Mouse (Mus musculus): ENCODE measurements around the gene Ilf3.
"Not testable (repeated sequence)": the region's sequence is repeated elsewhere in the genome, so short reads cannot be mapped to it uniquely, and the experiment has no call there.

Gene Ilf3

GRCm38 (mm10) chr9:21367357-21368111, at the start of gene Ilf3:
TSS of gene Ilf3 (plus strand) at chr9:21367871.
- peak; percentile 100 for DNase-seq

GRCm38 (mm10) chr9:21318792-21319191, 48.9 kb upstream of the Ilf3 start:
- no peak for DNase-seq

GRCm38 (mm10) chr9:21319503-21319902, 48.2 kb upstream of the Ilf3 start:
- no peak for DNase-seq

GRCm38 (mm10) chr9:21320280-21320618, 47.4 kb upstream of the Ilf3 start:
- DNase-seq, result no peak

GRCm38 (mm10) chr9:21320619-21321512, 46.8 kb upstream of the Ilf3 start, which contains the start of gene Slc44a2:
TSS of gene Slc44a2 (plus strand) at chr9:21320698.
- peak; percentile 83 for DNase-seq

GRCm38 (mm10) chr9:21321513-21321835, 46.2 kb upstream of the Ilf3 start:
- peak; percentile 47 for DNase-seq

GRCm38 (mm10) chr9:21322211-21322916, 45.3 kb upstream of the Ilf3 start:
- DNase-seq, result no peak

GRCm38 (mm10) chr9:21322917-21323297, 44.8 kb upstream of the Ilf3 start:
- not testable (repeated sequence) for DNase-seq

GRCm38 (mm10) chr9:21324269-21324668, 43.4 kb upstream of the Ilf3 start:
- peak; percentile 32 for DNase-seq

GRCm38 (mm10) chr9:21327569-21327968, 40.1 kb upstream of the Ilf3 start:
- DNase-seq, result no peak

GRCm38 (mm10) chr9:21328041-21328440, 39.6 kb upstream of the Ilf3 start:
- no peak for DNase-seq

GRCm38 (mm10) chr9:21329041-21329440, 38.6 kb upstream of the Ilf3 start:
- DNase-seq, result no peak

GRCm38 (mm10) chr9:21329699-21330289, 37.9 kb upstream of the Ilf3 start:
- DNase-seq, result no peak

- DNase-seq, result no peak
These were observed 36.1 kb upstream of the Ilf3 start for GRCm38 (mm10) chr9:21331365-21332140.

- no peak for DNase-seq
These were observed 35.3 kb upstream of the Ilf3 start for GRCm38 (mm10) chr9:21332161-21333061.

- DNase-seq, result no peak
These were observed 34.1 kb upstream of the Ilf3 start for GRCm38 (mm10) chr9:21333523-21333922.

GRCm38 (mm10) chr9:21334747-21335146, 32.9 kb upstream of the Ilf3 start:
- no peak for DNase-seq

- no peak for DNase-seq
These were observed 32.3 kb upstream of the Ilf3 start for GRCm38 (mm10) chr9:21335391-21335790.

- no peak for DNase-seq
These were observed 31.2 kb upstream of the Ilf3 start for GRCm38 (mm10) chr9:21336491-21336890.

GRCm38 (mm10) chr9:21337652-21338051, 30.0 kb upstream of the Ilf3 start:
- peak; percentile 39 for DNase-seq

- DNase-seq, result no peak
These were observed 27.3 kb upstream of the Ilf3 start for GRCm38 (mm10) chr9:21340411-21340810.
